Mouse (Mus musculus) thymus, adult 18-20 months (tissue): ENCODE results near the gene Scn2b.

Source experiments
- DNase-seq, 2 experiments: peaks; one replicate each; pipeline ENCODE4 v3.0.0; 2022; ENCODE audit warnings: mixed read lengths in 2 of 2

Scn2b gene

GRCm38 (mm10) chr9:45117741-45118431 is at the start of gene Scn2b:
Gene Scn2b, plus strand, starts transcription at chr9:45117782.
- peak in 1 of 2 experiments; percentile 55 for DNase-seq

- no peak for DNase-seq
These were observed 45.8 kb upstream of the Scn2b start for GRCm38 (mm10) chr9:45071800-45072199.

GRCm38 (mm10) chr9:45077859-45078258 is 39.7 kb upstream of the Scn2b start:
- no peak for DNase-seq

- peak in 1 of 2 experiments; percentile 49 for DNase-seq
These were observed 38.6 kb upstream of the Scn2b start, which contains the start of gene Jaml for GRCm38 (mm10) chr9:45079011-45079410. Gene Jaml, plus strand, starts transcription at chr9:45079183.

GRCm38 (mm10) chr9:45083132-45083531 is 34.5 kb upstream of the Scn2b start:
- DNase-seq: no peak

- no peak for DNase-seq
These were observed 33.0 kb upstream of the Scn2b start for GRCm38 (mm10) chr9:45084556-45084955.

- DNase-seq: no peak
These were observed 31.6 kb upstream of the Scn2b start for GRCm38 (mm10) chr9:45085741-45086690.

GRCm38 (mm10) chr9:45088040-45088439 is 29.5 kb upstream of the Scn2b start:
- no peak for DNase-seq

GRCm38 (mm10) chr9:45090811-45091210 is 26.8 kb upstream of the Scn2b start:
- no peak for DNase-seq

- DNase-seq: no peak
These were observed 24.9 kb upstream of the Scn2b start for GRCm38 (mm10) chr9:45092641-45093040.

- no peak for DNase-seq
These were observed 22.2 kb upstream of the Scn2b start for GRCm38 (mm10) chr9:45095149-45095937.

GRCm38 (mm10) chr9:45097877-45098276 is 19.7 kb upstream of the Scn2b start:
- no peak for DNase-seq

- DNase-seq: peak; percentile 39 to 52
These were observed 19.2 kb upstream of the Scn2b start for GRCm38 (mm10) chr9:45098426-45098825.

GRCm38 (mm10) chr9:45102528-45102927 is 15.1 kb upstream of the Scn2b start:
- DNase-seq: no peak

GRCm38 (mm10) chr9:45103211-45103979 is 14.2 kb upstream of the Scn2b start:
- no peak for DNase-seq

- no peak for DNase-seq
These were observed 11.8 kb upstream of the Scn2b start for GRCm38 (mm10) chr9:45105596-45106374.

GRCm38 (mm10) chr9:45115706-45116105 is 1.9 kb upstream of the Scn2b start:
- DNase-seq: no peak

GRCm38 (mm10) chr9:45116819-45117218 is 763 bp upstream of the Scn2b start:
- no peak for DNase-seq

- DNase-seq: no peak
These were observed 970 bp downstream of the Scn2b start for GRCm38 (mm10) chr9:45118552-45118951.

- no peak for DNase-seq
These were observed 1.9 kb downstream of the Scn2b start for GRCm38 (mm10) chr9:45119316-45119953.
